Mouse (Mus musculus) layer of hippocampus, adult 18-20 months (tissue): ENCODE results near the gene Dnah10. TPM values are rescaled to one million over a fixed set of nuclear protein-coding genes. Genes with fewer than 3 reads are reported as not detected.
"Not testable (repeated sequence)": the region's sequence is repeated elsewhere in the genome, so short reads cannot be mapped to it uniquely, and the experiment has no call there.

Experiments used
- DNase-seq, 2 experiments: peaks; one replicate each; pipeline ENCODE4 v3.0.0; 2022; ENCODE audit warnings: low spot score in 2 of 2
- long read RNA-seq: library from polyadenylated mRNA; stranded (forward); transcript quantifications from one replicate; pipeline ENCODE4 v2.0.0, GENCODE M21; 2021
- total RNA-seq, 2 experiments: library from RNA; stranded (reverse); gene quantifications; 2 replicates each; pipeline ENCODE4 v1.2.3; 2021

Dnah10 gene
- 1 to 10 TPM in 1 of 2 experiments, under 1 TPM in 1; 0.38 to 1.1 TPM for total RNA-seq
- long read RNA-seq, partial matches to known transcripts, result 0 of 1 reads
- long read RNA-seq, other reads (novel, unspliced or antisense), result 1 of 1 reads

- peak; percentile 8 to 18 for DNase-seq
Measured at GRCm38 (mm10) chr5:124724997-124725396, at the start of gene Dnah10. Gene Dnah10 (plus strand): TSS chr5:124725085.

- no peak for DNase-seq
Measured at GRCm38 (mm10) chr5:124713741-124714140, 11.1 kb upstream of the Dnah10 start.

GRCm38 (mm10) chr5:124715135-124715534, 9.8 kb upstream of the Dnah10 start:
- no peak for DNase-seq

- no peak for DNase-seq
Measured at GRCm38 (mm10) chr5:124717969-124718368, 6.9 kb upstream of the Dnah10 start.

DNA sequence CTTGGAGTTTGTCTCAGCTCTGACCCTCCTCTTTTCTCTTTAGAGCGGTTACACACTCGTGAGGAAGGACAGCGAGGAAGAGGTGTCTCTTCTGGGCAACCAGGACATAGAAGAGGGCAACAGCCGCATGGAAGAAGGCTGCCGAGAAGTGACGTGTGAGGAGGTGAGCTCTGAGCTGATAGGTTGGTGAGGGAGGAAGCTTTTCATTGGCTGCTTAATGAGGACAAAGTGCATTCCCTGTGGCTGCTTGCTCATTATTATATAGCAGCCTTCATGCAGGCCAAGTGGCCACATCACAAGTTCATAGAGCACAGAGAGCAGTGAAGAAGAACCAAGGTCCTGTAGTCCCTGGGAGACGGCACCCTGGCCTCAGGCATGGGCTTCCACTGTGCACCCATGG, 6.5 kb upstream of the Dnah10 start:
- no peak for DNase-seq

DNA sequence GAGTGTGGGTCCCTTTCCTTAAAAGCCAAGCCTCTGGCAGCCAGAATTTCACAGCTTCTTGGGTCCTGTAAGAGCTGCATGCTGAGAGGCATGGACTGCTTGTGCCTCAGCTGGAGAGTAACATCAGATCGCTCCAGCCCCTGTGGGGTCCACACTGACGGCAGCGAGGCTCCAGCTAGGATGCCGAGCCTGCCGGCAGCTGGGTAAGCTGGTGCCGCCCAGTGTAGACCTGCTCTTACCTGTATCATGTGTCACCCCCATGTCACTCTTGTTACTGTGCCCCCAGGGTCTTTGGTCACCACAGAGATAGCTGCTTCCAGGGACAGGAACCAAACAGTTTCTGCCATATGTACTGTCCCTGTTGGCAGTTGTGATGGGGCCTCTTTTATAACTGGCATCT, 1.8 kb upstream of the Dnah10 start:
- no peak for DNase-seq

DNA sequence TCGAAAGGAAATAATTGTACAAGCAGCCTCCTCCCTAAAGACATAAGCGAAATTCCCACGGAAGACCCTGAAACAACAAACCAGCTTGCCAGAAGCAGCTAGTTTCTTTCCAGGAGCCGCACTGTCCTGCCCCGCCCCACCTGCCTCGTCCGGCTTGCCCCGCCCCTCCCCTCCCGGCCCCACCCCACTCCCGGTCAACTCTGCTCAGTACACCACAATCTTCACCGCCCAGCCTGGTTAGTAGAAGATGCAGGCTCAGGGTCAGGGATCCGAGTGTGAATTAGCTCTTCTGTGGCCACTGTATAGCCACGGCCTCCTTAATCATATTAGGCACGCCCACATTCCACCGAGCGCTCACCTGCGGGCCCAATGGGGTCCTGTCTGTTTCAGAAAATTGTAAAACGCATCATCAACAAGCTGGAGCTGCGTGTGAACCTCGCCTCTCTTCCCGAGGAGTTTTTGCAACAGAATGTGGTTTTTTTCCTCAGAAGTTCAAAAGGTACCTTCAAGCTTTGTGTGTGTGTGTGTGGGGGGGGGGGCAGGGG, 4.8 kb downstream of the Dnah10 start:
- no peak for DNase-seq

- DNase-seq, result no peak
Measured at GRCm38 (mm10) chr5:124733961-124734360, 9.1 kb downstream of the Dnah10 start.

- no peak for DNase-seq
Measured at GRCm38 (mm10) chr5:124741898-124742599, 17.2 kb downstream of the Dnah10 start.

- no peak for DNase-seq
Measured at GRCm38 (mm10) chr5:124743841-124744240, 19.0 kb downstream of the Dnah10 start.

- no peak for DNase-seq
Measured at GRCm38 (mm10) chr5:124746220-124746619, 21.3 kb downstream of the Dnah10 start.

DNA sequence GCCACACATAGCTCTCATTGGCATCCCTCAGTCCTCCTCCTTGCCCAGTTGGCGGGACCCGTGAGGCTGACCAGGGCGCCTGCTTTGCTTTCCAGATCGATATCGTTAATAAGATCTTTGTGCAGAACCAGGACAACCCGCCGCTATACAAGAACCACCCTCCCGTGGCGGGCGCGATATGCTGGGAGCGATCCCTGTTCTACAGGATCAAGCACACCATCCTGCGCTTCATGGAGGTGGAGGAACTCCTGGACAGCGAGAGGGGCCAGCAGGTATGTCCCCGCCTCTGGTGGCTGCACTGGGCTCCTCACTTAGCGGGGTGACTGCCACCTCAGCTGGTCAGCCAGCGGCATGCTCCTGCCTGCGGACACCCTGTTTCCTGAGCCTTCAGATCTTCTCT, 23.4 kb downstream of the Dnah10 start:
- DNase-seq, result no peak

DNA sequence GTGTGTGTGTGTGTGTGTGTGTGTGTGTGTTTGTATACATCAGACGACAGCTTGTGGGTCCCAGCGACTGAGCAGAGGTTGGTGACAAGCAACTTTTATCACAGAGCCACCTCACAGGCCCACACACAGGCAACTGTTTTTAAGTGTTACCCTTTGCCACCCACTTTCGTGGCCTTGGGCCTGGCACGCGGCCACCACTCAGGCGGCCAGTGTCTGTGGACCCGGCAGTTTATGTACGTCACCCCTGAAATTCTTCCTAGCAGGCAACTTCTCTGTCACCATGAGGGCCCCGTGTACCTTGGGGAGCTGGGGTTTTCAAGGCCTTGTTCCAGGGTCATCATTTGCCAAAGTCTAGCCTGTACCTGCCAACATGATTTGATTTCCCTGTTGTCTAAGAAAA, 26.8 kb downstream of the Dnah10 start:
- no peak for DNase-seq

DNA sequence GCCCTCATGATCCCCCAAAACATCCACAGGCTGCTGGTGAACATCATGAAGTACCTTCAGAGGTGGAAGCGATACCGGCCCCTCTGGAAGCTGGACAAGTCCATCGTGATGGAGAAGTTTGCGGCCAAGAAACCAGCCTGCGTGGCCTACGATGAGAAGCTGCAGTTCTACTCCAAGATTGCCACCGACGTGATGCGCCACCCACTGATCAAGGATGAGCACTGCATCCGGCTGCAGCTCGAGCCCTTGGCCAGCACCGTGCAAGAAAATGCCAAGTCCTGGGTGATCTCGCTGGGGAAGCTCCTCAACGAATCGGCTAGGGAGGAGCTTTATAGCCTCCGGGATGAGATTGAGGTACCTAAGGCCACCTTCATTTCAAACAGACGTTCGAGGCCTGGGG, 36.1 kb downstream of the Dnah10 start:
- no peak for DNase-seq

GRCm38 (mm10) chr5:124761787-124762186, 36.9 kb downstream of the Dnah10 start:
- DNase-seq, result no peak

DNA sequence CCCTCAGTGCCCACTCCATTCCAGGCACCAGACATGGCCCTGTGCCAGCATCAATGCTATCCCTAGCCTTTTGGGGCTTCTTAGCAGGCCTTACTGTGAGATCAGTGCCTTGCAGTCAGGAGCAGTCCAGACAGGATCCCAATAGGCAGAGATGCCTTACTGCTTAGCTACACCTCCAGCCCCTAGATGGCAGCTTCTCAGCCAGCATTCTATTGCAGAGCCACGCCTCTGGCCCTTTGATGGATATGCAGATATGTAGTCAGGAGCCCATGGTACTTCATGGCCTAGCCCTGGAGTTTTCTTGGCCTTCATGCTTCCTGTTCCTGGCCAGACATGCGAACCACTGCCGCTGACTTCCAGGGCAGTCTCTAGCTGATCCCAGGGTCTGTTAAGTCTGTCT, 49.7 kb downstream of the Dnah10 start:
- no peak for DNase-seq

DNA sequence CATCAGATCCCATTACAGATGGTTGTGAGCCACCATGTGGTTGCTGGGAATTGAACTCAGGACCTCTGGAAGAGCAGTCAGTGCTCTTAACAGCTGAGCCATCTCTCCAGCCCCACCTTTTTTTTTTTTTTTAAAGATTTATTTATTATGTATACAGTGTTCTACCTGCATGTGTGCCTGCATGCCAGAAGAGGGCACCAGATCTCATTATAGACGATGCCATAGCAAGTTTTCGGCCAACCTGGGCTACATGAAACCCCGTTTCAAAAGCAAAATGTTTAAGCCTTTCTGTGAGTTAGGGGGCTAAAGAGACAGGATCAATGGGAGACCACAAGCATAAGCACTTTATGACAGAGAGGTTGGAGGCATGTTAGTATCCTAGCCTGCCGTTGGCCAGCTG, 51.4 kb downstream of the Dnah10 start:
- not testable (repeated sequence) for DNase-seq

DNA sequence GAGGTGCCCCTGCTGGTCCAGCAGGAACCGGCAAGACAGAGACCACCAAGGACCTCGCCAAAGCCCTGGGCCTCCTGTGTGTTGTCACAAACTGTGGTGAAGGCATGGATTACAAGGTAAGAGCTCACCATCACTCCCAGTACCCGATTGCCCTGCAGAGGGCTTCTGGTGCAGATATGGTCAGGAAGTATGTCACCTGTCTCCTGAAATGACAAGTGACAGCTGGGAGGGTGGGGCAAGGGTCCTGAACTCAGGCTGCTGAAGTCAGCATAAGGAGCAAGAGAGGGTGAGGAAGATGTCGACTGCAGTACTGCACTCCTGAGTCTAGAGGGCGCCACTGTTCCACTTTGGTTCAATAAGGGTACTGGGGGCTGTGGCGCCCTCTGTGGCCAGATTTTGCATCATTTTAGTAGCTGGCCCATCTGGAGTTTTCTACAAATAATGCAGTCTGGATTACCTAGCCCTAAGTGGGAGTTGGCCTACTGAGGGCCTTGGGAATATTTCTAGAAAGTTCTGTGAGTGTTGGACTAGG, 52.4 kb downstream of the Dnah10 start:
- DNase-seq, result peak; percentile 8 to 71

DNA sequence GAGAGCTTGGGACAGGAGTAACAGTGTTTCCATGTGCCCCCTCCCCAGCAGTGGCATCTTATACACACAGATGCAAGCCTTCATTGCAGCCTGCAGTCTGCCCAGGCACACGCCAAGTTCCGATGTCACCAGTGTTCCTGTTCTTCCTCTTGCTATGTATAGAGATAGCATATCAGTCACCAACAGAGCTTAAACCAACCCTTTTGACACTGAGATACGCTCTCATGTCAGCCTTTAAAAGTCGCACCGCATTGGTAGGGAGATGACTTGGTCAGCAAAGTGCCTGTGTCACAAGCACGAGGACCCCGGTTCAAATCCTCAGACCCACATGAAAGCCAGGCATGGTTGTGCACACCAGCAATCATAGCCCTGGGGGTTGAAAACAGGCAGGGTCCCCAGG, 55.0 kb downstream of the Dnah10 start:
- DNase-seq, result no peak

DNA sequence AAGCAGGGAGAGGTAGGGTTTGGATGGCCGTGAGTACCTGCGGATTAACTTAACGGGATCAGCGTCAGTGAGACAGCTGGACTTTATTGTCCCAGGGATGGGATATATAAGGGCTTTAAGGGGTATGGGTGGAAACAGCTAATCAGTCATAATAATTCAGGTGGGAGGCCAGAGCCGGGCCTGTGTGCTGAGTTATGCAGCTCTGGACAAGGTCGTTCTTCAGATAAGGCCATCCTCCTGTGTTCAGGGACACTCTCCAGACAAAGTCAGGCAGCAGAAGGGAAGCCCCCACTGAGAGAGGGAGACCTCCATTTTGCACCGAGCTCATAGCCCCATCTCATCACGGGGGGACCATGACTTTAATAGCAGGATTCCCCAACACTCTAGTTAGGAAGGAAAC, 56.8 kb downstream of the Dnah10 start:
- no peak for DNase-seq

DNA sequence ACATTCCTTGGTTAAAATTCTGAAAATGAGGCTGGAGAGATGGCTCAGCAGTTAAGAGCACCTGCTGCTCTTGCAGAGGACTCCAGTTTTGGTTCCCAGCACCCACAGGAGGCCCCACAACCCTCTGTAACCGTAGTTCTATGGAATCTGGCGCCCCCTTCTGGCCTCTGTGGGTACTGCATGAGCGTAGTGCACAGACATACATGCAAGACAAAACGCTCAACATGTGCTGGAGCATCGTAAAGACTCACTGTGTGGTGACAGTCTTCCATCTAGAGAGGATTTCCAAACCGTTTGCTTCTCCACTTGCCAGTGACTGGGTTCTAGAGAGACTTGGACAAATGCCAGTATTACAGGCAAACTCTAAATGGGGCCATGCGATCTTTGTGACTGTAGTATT, 60.8 kb downstream of the Dnah10 start:
- no peak for DNase-seq

GRCm38 (mm10) chr5:124792112-124792511, 67.2 kb downstream of the Dnah10 start:
- no peak for DNase-seq
